Mouse (Mus musculus) embryonic facial prominence, embryonic 15.5 days (tissue): ENCODE data around the gene Dmac1. TPM values are rescaled to one million over a fixed set of nuclear protein-coding genes. Genes with fewer than 3 reads are reported as not detected.
"Not testable (repeated sequence)": the region's sequence is repeated elsewhere in the genome, so short reads cannot be mapped to it uniquely, and the experiment has no call there.

ENCODE experiments used
- ATAC-seq: fragments of 200-750 bp; cut with Nextera tagmentation; 2 replicates; pipeline ENCODE4 v1.8.0; 2017; ENCODE audit warnings: low read depth, moderate TSS enrichment; ENCODE audit not compliant: insufficient number of reproducible peaks, low FRiP score, low TSS enrichment
- H3K27ac ChIP-seq: fragments of 300-500 bp; sonication (generic); replicated peaks from 2 replicates; pipeline ENCODE4 v1.5.1; 2015; ENCODE audit warnings: mild to moderate bottlenecking, inconsistent platforms
- H3K27me3 ChIP-seq: fragments of 300-500 bp; sonication (generic); 2 replicates; pipeline ENCODE4 v1.6.1; 2015; ENCODE audit warnings: inconsistent platforms
- H3K36me3 ChIP-seq: fragments of 300-500 bp; sonication (generic); 2 replicates; pipeline ENCODE4 v1.6.1; 2015; ENCODE audit warnings: mild to moderate bottlenecking, inconsistent platforms
- H3K4me1 ChIP-seq: fragments of 300-500 bp; sonication (generic); 2 replicates; pipeline ENCODE4 v1.6.1; 2015; ENCODE audit warnings: inconsistent platforms
- H3K4me2 ChIP-seq: fragments of 300-500 bp; sonication (generic); replicated peaks from 2 replicates; pipeline ENCODE4 v1.6.1; 2015; ENCODE audit warnings: mild to moderate bottlenecking, inconsistent platforms
- H3K4me3 ChIP-seq: fragments of 300-500 bp; sonication (generic); replicated peaks from 2 replicates; pipeline ENCODE4 v1.5.1; 2015; ENCODE audit warnings: mild to moderate bottlenecking, inconsistent platforms
- H3K9ac ChIP-seq: fragments of 300-500 bp; sonication (generic); 2 replicates; pipeline ENCODE4 v1.6.1; 2015; ENCODE audit warnings: inconsistent platforms
- H3K9me3 ChIP-seq: fragments of 300-500 bp; sonication (generic); replicated peaks from 2 replicates; pipeline ENCODE4 v1.6.1; 2016; ENCODE audit warnings: inconsistent platforms
- WGBS: fragments of 180-500 bp; shearing (Covaris S2); methylation state at CpG from one replicate; pipeline ENCODE4 v1.1.7; 2015; 5-methylcytosine and 5-hydroxymethylcytosine counted together
- polyA plus RNA-seq: library from polyadenylated mRNA; unstranded; fragments of >200 nt; fragmentation: Nextera tagmentation; extraction: Ambion mirVana; gene quantifications from 2 replicates; pipeline ENCODE4 v1.2.1, GENCODE M21; 2015

Dmac1 gene
- polyA plus RNA-seq, 1 experiment from 2014 or later: 118 TPM

DNA sequence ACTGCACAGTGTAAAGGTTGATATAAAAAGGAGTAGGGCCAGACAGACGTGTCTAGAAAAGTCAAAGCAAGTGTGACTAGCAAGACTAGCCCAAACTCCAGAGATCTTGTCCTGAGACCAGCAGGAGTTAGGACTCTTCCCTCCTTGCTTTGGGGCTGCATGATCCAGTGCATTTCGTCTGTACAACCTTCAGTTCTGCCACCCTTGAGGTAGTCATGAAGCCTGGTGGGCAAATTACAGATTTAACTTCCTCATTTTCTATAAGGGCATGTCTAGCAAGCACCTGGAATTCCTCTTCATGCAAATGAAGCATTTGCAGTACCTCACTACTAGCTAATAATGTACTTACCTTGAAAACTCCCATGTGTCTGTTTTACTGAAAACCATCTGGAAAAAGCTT lies 10.2 kb downstream of the Dmac1 start:
- Histone ChIP-seq H3K9ac (no peak overlapping the region), H3K4me2 (no peak overlapping the region), H3K4me1 (no peaks in the 10 kb centered on the region), H3K27ac (no peak overlapping the region), H3K27me3 (no peaks in the 10 kb centered on the region), H3K9me3 (no peaks in the 10 kb centered on the region), H3K36me3 (peaks cover 5% of the 10 kb centered on the region; the same call in 1 of the 2 replicates), H3K4me3 (no peak overlapping the region)
- WGBS: 60% methylated on average over 2 of the region's 2 CpGs
- ATAC-seq: no peak

DNA sequence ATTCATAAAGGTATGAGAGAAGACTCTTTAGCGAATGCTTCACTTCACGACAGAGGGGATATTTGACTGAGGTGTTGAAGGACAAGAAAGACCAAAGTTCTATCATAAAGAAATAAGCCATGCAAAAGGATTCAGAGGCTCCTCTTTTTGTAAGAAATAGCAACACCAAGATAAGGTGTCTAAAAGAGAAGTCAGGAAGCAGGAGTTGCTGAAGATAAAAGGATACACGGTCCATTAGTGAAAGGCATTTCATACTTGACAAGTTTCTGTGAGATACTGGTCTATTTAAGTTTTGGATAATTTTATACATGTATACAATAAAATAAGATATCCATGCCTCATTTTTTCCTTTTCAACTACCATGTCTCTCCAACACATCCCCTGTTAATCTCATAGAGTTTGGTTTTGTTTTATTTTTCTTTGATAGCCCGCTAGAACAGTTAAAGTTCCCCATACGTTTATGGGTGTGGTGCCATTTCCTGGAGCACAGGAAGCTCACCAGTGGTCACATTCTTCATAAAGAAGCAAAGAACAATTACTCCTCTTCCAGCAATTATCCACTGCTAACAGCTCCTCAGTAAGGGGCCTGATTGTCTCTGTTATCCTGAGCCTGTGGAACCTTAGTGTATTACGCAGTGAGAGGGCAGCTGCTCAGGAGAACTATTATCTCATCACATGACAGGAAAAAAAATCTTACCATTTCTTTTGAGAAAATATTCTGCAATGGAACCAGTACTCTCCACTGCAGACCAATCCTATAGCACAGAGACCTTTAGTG lies 11.1 kb downstream of the Dmac1 start:
- H3K9ac ChIP-seq: no peak overlapping the region
- H3K9me3 ChIP-seq: no peaks in the 10 kb centered on the region
- H3K4me2 ChIP-seq: no peak overlapping the region
- WGBS: 75% methylated on average over 6 of the region's 6 CpGs
- no peaks in the 10 kb centered on the region for H3K4me1 ChIP-seq
- no peaks in the 10 kb centered on the region for H3K36me3 ChIP-seq
- no peak for ATAC-seq
- no peak overlapping the region for H3K4me3 ChIP-seq
- no peak overlapping the region for H3K27ac ChIP-seq
- no peaks in the 10 kb centered on the region for H3K27me3 ChIP-seq

DNA sequence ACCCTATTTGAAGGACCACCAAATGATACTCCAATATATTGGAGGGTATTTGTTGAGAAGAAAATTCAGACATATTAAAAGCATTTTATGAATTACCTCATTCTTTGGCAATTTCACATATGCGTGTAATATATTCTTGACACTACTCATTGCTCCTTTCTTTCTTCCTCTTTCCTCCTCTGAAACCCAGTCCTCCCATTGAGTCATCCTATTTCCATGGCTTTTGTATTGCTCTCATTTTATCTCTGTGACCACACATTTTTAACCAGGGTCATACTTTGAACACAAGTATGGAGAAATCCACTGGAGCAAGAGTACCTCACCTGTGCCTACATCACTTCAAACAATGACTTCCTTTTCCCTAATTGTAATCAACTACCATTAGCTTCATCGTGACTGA lies 13.9 kb downstream of the Dmac1 start:
- WGBS: 88% methylated on average over 2 of the region's 2 CpGs
- Histone ChIP-seq H3K27ac (no peak overlapping the region), H3K4me1 (no peaks in the 10 kb centered on the region), H3K9ac (no peak overlapping the region), H3K9me3 (no peaks in the 10 kb centered on the region), H3K36me3 (no peaks in the 10 kb centered on the region), H3K27me3 (no peaks in the 10 kb centered on the region), H3K4me2 (no peak overlapping the region), H3K4me3 (no peak overlapping the region)
- no peak for ATAC-seq

DNA sequence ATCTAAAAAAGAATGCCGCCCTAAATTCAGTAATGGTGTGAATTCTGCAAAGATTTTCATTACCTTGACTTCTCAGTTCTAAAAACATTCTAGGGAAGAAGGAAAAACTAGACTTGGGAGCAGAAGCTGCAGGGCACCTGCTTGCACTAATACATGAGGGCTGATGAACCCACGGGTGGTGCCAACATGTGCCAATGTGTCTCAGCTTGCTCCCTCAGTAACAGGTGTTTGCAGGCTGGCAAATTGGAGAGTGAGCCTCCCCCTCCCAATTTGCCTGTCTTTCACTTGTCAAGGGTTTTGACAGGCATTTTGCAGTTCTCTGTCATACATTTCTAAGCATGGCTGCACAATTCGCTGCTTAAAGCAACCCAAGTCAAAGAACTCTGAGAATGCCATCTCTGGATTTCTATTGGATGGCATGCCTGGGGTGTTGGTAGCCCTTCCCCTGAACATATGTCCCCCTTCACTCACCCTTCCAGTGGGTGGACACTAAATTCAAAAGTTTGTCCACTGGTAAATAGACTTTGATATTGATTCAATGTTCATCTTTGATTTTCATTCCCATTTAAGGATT lies 14.5 kb downstream of the Dmac1 start:
- H3K4me2 ChIP-seq: no peak overlapping the region
- no peak overlapping the region for H3K27ac ChIP-seq
- no peaks in the 10 kb centered on the region for H3K27me3 ChIP-seq
- no peaks in the 10 kb centered on the region for H3K4me1 ChIP-seq
- no peak overlapping the region for H3K9ac ChIP-seq
- no peak overlapping the region for H3K4me3 ChIP-seq
- 68% methylated on average over 3 of the region's 3 CpGs for WGBS
- no peak for ATAC-seq
- H3K36me3 ChIP-seq: no peaks in the 10 kb centered on the region
- no peaks in the 10 kb centered on the region for H3K9me3 ChIP-seq

DNA sequence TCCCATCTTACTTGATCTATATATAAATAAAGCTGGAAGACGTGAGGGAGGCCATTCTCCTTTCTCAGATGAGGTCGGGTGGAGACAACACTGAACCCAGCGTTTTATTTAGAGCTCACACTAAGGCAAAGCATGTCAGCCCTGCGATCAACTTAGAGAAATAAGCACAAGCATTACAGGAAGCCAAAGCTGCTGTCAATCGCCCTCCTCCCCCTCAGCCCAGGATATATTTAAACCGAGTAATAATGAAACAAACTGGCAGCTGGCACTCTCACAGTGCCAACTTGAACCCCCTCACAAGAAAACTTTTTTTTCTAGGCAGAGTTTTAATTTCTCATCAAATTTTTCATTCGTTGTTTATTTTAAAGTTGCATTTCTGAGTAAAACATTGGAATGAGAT lies 15.7 kb downstream of the Dmac1 start:
- no peak for ATAC-seq
- no peak overlapping the region for H3K4me2 ChIP-seq
- no peak overlapping the region for H3K9ac ChIP-seq
- H3K4me1 ChIP-seq: no peaks in the 10 kb centered on the region
- no peak overlapping the region for H3K27ac ChIP-seq
- H3K27me3 ChIP-seq: no peaks in the 10 kb centered on the region
- no peaks in the 10 kb centered on the region for H3K9me3 ChIP-seq
- H3K36me3 ChIP-seq: no peaks in the 10 kb centered on the region
- WGBS: 50% methylated on average over 7 of the region's 7 CpGs
- H3K4me3 ChIP-seq: no peak overlapping the region

DNA sequence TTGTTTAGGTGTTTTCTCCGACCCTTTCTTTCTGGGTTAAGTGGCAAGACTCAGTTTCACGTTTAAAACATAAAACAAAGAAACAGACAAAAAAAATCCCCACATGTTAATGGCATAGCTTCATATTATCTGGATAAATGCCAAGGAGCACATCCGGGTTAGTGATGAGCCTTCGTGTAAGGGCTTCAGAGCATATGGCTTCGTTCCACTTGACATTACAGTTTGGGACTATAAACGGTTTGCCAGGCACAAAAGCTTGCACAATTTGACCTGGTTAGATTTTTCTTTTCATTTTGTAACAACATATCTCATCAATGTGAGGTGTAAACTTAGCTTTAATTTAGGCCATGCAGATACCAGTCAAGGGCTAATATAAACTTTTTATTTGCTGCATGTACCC lies 17.9 kb downstream of the Dmac1 start:
- Histone ChIP-seq H3K4me2 (no peak overlapping the region), H3K27me3 (no peaks in the 10 kb centered on the region), H3K4me1 (no peaks in the 10 kb centered on the region), H3K36me3 (no peaks in the 10 kb centered on the region), H3K9ac (no peak overlapping the region), H3K4me3 (no peak overlapping the region), H3K27ac (no peak overlapping the region), H3K9me3 (no peaks in the 10 kb centered on the region)
- ATAC-seq: no peak
- 56% methylated on average over 6 of the region's 6 CpGs for WGBS

DNA sequence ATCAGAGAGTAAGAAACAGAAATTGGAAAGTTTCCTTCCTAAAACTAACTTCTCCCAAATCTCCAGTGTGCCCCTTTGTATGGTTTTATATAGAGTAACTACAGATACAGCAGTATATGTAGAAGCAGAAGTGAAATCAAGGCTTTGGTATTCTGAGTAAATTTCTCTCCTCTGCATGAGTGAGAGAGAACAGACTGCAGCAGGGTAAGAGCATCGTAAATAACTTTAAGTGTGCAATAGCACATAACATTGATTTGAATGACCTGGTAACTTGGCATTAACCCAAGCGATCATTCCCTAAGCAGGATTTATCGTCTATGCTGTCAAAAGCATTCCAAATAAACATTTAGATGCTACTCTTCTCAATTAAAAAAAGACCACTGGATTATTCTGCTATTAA lies 18.7 kb downstream of the Dmac1 start:
- H3K36me3 ChIP-seq: no peaks in the 10 kb centered on the region
- no peak overlapping the region for H3K9ac ChIP-seq
- H3K27me3 ChIP-seq: no peaks in the 10 kb centered on the region
- no peak for ATAC-seq
- H3K27ac ChIP-seq: no peak overlapping the region
- H3K4me2 ChIP-seq: no peak overlapping the region
- WGBS: 80% methylated on average over 3 of the region's 3 CpGs
- no peaks in the 10 kb centered on the region for H3K4me1 ChIP-seq
- H3K9me3 ChIP-seq: no peaks in the 10 kb centered on the region
- no peak overlapping the region for H3K4me3 ChIP-seq

DNA sequence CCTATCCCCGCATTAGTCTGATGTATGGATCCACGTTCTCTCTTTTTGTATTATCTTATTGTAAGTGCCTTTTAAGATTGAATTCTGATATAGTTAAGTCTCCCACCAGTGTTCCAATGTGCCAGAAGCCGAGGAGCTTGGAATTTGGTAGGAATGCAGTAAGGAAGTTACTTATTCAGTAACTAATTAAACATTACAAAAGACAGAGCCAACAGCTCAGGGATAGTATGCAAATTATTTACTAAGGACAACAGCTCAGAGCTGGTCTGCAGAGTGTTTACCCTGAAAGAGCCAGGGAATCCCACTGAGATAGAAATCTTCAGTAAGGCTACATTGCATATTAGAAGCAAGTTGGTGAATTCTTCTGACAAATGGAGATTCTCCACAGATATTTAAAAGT lies 43.5 kb downstream of the Dmac1 start:
- 37% methylated on average over 3 of the region's 3 CpGs for WGBS
- H3K9ac ChIP-seq, H3K36me3 ChIP-seq, H3K4me2 ChIP-seq, ATAC-seq, H3K27ac ChIP-seq, H3K9me3 ChIP-seq, H3K27me3 ChIP-seq, H3K4me3 ChIP-seq, H3K4me1 ChIP-seq: not testable (repeated sequence)
